Mouse (Mus musculus): Measurements from ENCODE around the gene Phf10. TPM values are rescaled to one million over a fixed set of nuclear protein-coding genes. Genes with fewer than 3 reads are reported as not detected.
"Not testable (repeated sequence)": the region's sequence is repeated elsewhere in the genome, so short reads cannot be mapped to it uniquely, and the experiment has no call there.

Phf10 gene
- polyA plus RNA-seq, 1 experiment from 2014 or later, result 23.7 TPM

GRCm38 (mm10) chr17:14978362-14979038 lies 17.4 kb upstream of the Phf10 start, which contains the start of the genes 9030025P20Rik and Gm3417:
Gene 9030025P20Rik, plus strand, starts transcription at chr17:14978468.
Gene Gm3417, minus strand, starts transcription at chr17:14978790.
- not testable (repeated sequence) for H3K4me1 ChIP-seq (ENCODE audit: control insufficient read depth, insufficient read depth, low read length); H3K36me3 ChIP-seq (ENCODE audit: control insufficient read depth, insufficient read depth, low read length); DNase-seq (ENCODE audit: low spot score); H3K9ac ChIP-seq (ENCODE audit: low read length); H3K27ac ChIP-seq (ENCODE audit: low read depth, low read length); H3K27me3 ChIP-seq (replicated peaks; ENCODE audit: control insufficient read depth, insufficient read depth, low read length); H3K4me3 ChIP-seq (ENCODE audit: low read depth, low read length); H3K9me3 ChIP-seq (replicated peaks; ENCODE audit: control insufficient read depth, low read length); H3K4me2 ChIP-seq (ENCODE audit: low read length)
- no CpG with 5 or more reads among the region's 60 CpGs for WGBS
- peak; percentile 99 for ATAC-seq

GRCm38 (mm10) chr17:14977718-14978361 lies 16.8 kb upstream of the Phf10 start:
- not testable (repeated sequence) for H3K27me3 ChIP-seq (replicated peaks; ENCODE audit: control insufficient read depth, insufficient read depth, low read length); DNase-seq (ENCODE audit: low spot score); H3K27ac ChIP-seq (ENCODE audit: low read depth, low read length); H3K4me2 ChIP-seq (ENCODE audit: low read length); H3K4me3 ChIP-seq (ENCODE audit: low read depth, low read length); H3K9ac ChIP-seq (ENCODE audit: low read length); H3K36me3 ChIP-seq (ENCODE audit: control insufficient read depth, insufficient read depth, low read length); H3K4me1 ChIP-seq (ENCODE audit: control insufficient read depth, insufficient read depth, low read length); H3K9me3 ChIP-seq (replicated peaks; ENCODE audit: control insufficient read depth, low read length)
- peak; percentile 6; the same call in 1 of the 2 replicates for ATAC-seq
- under 1% methylated on average over 4 of the region's 7 CpGs for WGBS

GRCm38 (mm10) chr17:14968373-14968913 lies 7.4 kb upstream of the Phf10 start:
- H3K9me3 ChIP-seq (replicated peaks; ENCODE audit: control insufficient read depth, low read length); H3K4me1 ChIP-seq (ENCODE audit: control insufficient read depth, insufficient read depth, low read length); H3K4me2 ChIP-seq (ENCODE audit: low read length); ATAC-seq; H3K27me3 ChIP-seq (replicated peaks; ENCODE audit: control insufficient read depth, insufficient read depth, low read length); H3K27ac ChIP-seq (ENCODE audit: low read depth, low read length); DNase-seq (ENCODE audit: low spot score); H3K9ac ChIP-seq (ENCODE audit: low read length); H3K4me3 ChIP-seq (ENCODE audit: low read depth, low read length); H3K36me3 ChIP-seq (ENCODE audit: control insufficient read depth, insufficient read depth, low read length): not testable (repeated sequence)
- WGBS, result no CpG with 5 or more reads among the region's 6 CpGs

GRCm38 (mm10) chr17:14961557-14962154 lies 583 bp upstream of the Phf10 start:
- not testable (repeated sequence) for H3K4me3 ChIP-seq (ENCODE audit: low read depth, low read length); DNase-seq (ENCODE audit: low spot score); H3K27me3 ChIP-seq (replicated peaks; ENCODE audit: control insufficient read depth, insufficient read depth, low read length); H3K9ac ChIP-seq (ENCODE audit: low read length); H3K9me3 ChIP-seq (replicated peaks; ENCODE audit: control insufficient read depth, low read length); H3K4me2 ChIP-seq (ENCODE audit: low read length); H3K27ac ChIP-seq (ENCODE audit: low read depth, low read length); H3K36me3 ChIP-seq (ENCODE audit: control insufficient read depth, insufficient read depth, low read length); H3K4me1 ChIP-seq (ENCODE audit: control insufficient read depth, insufficient read depth, low read length)
- no CpG with 5 or more reads among the region's 44 CpGs for WGBS
- peak; percentile 96 for ATAC-seq

GRCm38 (mm10) chr17:14960520-14960919 lies 553 bp downstream of the Phf10 start:
- H3K27me3 ChIP-seq (replicated peaks; ENCODE audit: control insufficient read depth, insufficient read depth, low read length), result no peaks in the 10 kb centered on the region
- ATAC-seq, result peak; percentile 13

GRCm38 (mm10) chr17:14959979-14960378 lies 1.1 kb downstream of the Phf10 start:
- H3K9ac ChIP-seq (ENCODE audit: low read length), result peak overlapping the region; percentile 30; the same call in 1 of the 2 replicates
- peaks cover 6% of the 10 kb centered on the region for H3K4me1 ChIP-seq (ENCODE audit: control insufficient read depth, insufficient read depth, low read length)
- no peaks in the 10 kb centered on the region for H3K9me3 ChIP-seq (replicated peaks; ENCODE audit: control insufficient read depth, low read length)
- DNase-seq (ENCODE audit: low spot score) (peak; percentile 7), ATAC-seq (no peak)
- H3K27ac ChIP-seq (ENCODE audit: low read depth, low read length), result no peak overlapping the region
- no peaks in the 10 kb centered on the region for H3K27me3 ChIP-seq (replicated peaks; ENCODE audit: control insufficient read depth, insufficient read depth, low read length)
- 21% methylated on average over 3 of the region's 3 CpGs for WGBS
- H3K4me3 ChIP-seq (ENCODE audit: low read depth, low read length), result peak overlapping the region; percentile 22
- peaks cover 9% of the 10 kb centered on the region; the same call in 1 of the 2 replicates for H3K36me3 ChIP-seq (ENCODE audit: control insufficient read depth, insufficient read depth, low read length)
- H3K4me2 ChIP-seq (ENCODE audit: low read length), result peak overlapping the region; percentile 93

More at GRCm38 (mm10) chr17:14960520-14960919, 553 bp downstream of the Phf10 start:
- 0% methylated on average over 13 of the region's 23 CpGs for WGBS
- Histone ChIP-seq H3K9me3 (replicated peaks; ENCODE audit: control insufficient read depth, low read length) (no peaks in the 10 kb centered on the region), H3K4me1 (ENCODE audit: control insufficient read depth, insufficient read depth, low read length) (peaks cover 6% of the 10 kb centered on the region), H3K4me3 (ENCODE audit: low read depth, low read length) (peak overlapping the region; percentile 63), H3K4me2 (ENCODE audit: low read length) (peak overlapping the region; percentile 93), H3K9ac (ENCODE audit: low read length) (peak overlapping the region; percentile 73), H3K27ac (ENCODE audit: low read depth, low read length) (no peak overlapping the region), H3K36me3 (ENCODE audit: control insufficient read depth, insufficient read depth, low read length) (peaks cover 9% of the 10 kb centered on the region; the same call in 1 of the 2 replicates)
- peak; percentile 2 for DNase-seq (ENCODE audit: low spot score)

- 91% methylated on average over 5 of the region's 5 CpGs for WGBS
- Histone ChIP-seq H3K27me3 (replicated peaks; ENCODE audit: control insufficient read depth, insufficient read depth, low read length) (no peaks in the 10 kb centered on the region), H3K9ac (ENCODE audit: low read length) (no peak overlapping the region), H3K4me2 (ENCODE audit: low read length) (no peak overlapping the region), H3K4me3 (ENCODE audit: low read depth, low read length) (no peak overlapping the region), H3K36me3 (ENCODE audit: control insufficient read depth, insufficient read depth, low read length) (peaks cover 18% of the 10 kb centered on the region), H3K27ac (ENCODE audit: low read depth, low read length) (no peak overlapping the region), H3K4me1 (ENCODE audit: control insufficient read depth, insufficient read depth, low read length) (peaks cover 6% of the 10 kb centered on the region), H3K9me3 (replicated peaks; ENCODE audit: control insufficient read depth, low read length) (no peaks in the 10 kb centered on the region)
- ATAC-seq (no peak), DNase-seq (ENCODE audit: low spot score) (no peak)
Measured at GRCm38 (mm10) chr17:14958686-14959327, 2.3 kb downstream of the Phf10 start.

- ATAC-seq, result no peak
- peaks cover 56% of the 10 kb centered on the region for H3K36me3 ChIP-seq (ENCODE audit: control insufficient read depth, insufficient read depth, low read length)
- H3K9me3 ChIP-seq (replicated peaks; ENCODE audit: control insufficient read depth, low read length), result no peaks in the 10 kb centered on the region
- no peak overlapping the region for H3K9ac ChIP-seq (ENCODE audit: low read length)
- no peak overlapping the region for H3K4me3 ChIP-seq (ENCODE audit: low read depth, low read length)
- H3K27me3 ChIP-seq (replicated peaks; ENCODE audit: control insufficient read depth, insufficient read depth, low read length), result no peaks in the 10 kb centered on the region
- DNase-seq (ENCODE audit: low spot score), result no peak
- H3K4me1 ChIP-seq (ENCODE audit: control insufficient read depth, insufficient read depth, low read length), result no peaks in the 10 kb centered on the region
- no peak overlapping the region for H3K4me2 ChIP-seq (ENCODE audit: low read length)
- 91% methylated on average over 8 of the region's 8 CpGs for WGBS
- no peak overlapping the region for H3K27ac ChIP-seq (ENCODE audit: low read depth, low read length)
Measured at GRCm38 (mm10) chr17:14953452-14953851, 7.6 kb downstream of the Phf10 start.
